Mouse (Mus musculus): ENCODE data around the gene Slc7a14. TPM values are rescaled to one million over a fixed set of nuclear protein-coding genes. Genes with fewer than 3 reads are reported as not detected.

The Slc7a14 gene
- polyA plus RNA-seq, 1 experiment from 2014 or later = 0.40 TPM

DNA sequence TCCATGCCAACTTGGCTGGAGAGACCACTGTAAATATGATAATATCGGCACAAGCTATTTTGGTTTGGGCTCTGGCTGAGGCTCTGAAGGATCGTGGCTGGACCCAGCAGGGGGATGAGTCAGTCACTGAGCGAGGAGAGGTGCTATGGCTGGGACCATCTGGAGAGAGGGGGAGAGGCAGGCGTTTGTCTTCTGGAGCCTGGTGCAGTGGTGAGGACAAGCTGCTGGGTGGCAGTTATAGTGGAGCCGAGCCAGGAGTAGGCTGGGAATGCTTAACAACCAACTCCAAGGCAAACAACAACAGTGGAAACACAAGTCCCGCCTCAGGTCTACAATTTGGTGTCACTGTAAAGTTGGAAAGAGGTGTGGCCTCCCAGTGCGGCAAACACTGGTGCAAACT lies 55.8 kb downstream of the Slc7a14 start:
- Histone ChIP-seq H3K9me3 (ENCODE audit: control insufficient read depth, low read length) (no peaks in the 10 kb centered on the region), H3K36me3 (ENCODE audit: control insufficient read depth, insufficient read depth, low read length) (no peaks in the 10 kb centered on the region), H3K27me3 (ENCODE audit: control insufficient read depth, insufficient read depth, low read length) (no peaks in the 10 kb centered on the region), H3K4me1 (replicated peaks; ENCODE audit: control insufficient read depth, insufficient read depth, low read length) (no peaks in the 10 kb centered on the region), H3K9ac (ENCODE audit: low read length) (no peak overlapping the region), H3K27ac (ENCODE audit: low read depth, low read length) (no peak overlapping the region), H3K4me2 (ENCODE audit: low read depth, low read length, severe bottlenecking) (no peak overlapping the region), H3K4me3 (ENCODE audit: low read depth, low read length) (no peak overlapping the region)
- WGBS = 87% methylated on average over 7 of the region's 7 CpGs
- ATAC-seq (replicated peaks; ENCODE audit: low FRiP score) (no peak), DNase-seq (ENCODE audit: low spot score) (no peak)

DNA sequence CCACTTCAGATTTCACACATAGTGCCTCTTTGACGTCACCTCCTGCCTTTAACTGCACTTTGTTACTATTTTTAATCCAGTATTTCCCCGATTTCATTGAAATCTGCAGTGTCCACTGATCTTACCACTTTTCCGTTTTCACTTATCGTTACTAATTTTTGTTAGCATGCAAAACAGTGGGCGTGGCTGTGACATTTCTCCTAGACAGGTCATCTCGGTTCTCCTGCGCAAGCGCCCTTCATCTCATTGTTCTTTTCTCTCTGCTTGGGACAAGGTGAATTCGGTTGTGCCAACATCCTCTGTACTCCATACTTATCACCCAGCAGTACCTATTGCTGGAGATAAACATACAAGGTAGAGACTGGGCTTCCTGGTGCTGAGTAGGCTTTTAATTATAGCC lies 56.3 kb downstream of the Slc7a14 start:
- Histone ChIP-seq H3K9ac (ENCODE audit: low read length) (no peak overlapping the region), H3K4me2 (ENCODE audit: low read depth, low read length, severe bottlenecking) (no peak overlapping the region), H3K36me3 (ENCODE audit: control insufficient read depth, insufficient read depth, low read length) (no peaks in the 10 kb centered on the region), H3K27me3 (ENCODE audit: control insufficient read depth, insufficient read depth, low read length) (no peaks in the 10 kb centered on the region), H3K4me1 (replicated peaks; ENCODE audit: control insufficient read depth, insufficient read depth, low read length) (no peaks in the 10 kb centered on the region), H3K9me3 (ENCODE audit: control insufficient read depth, low read length) (no peaks in the 10 kb centered on the region), H3K4me3 (ENCODE audit: low read depth, low read length) (no peak overlapping the region), H3K27ac (ENCODE audit: low read depth, low read length) (no peak overlapping the region)
- DNase-seq (ENCODE audit: low spot score) = no peak
- no peak for ATAC-seq (replicated peaks; ENCODE audit: low FRiP score)
- WGBS = 92% methylated on average over 9 of the region's 9 CpGs

DNA sequence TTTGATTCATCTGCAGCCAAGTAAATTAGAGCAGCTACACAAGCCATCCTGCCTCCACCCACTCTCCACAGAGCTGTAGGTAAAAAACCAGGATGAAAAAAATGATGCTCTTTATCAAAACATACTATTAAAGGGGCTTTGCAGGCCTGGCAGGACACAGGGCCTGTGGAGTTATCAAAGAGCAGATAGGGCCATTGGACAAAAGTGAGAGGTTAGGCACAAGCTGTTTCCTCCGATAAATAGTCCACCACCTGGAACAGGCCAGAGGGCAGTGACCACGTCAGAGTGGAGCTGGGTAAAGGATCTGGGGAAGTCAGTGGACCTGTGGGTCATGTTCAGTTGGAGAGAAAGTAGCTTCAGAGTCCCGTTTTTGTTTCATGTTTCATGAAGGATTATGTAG lies 57.6 kb downstream of the Slc7a14 start:
- Histone ChIP-seq H3K27me3 (ENCODE audit: control insufficient read depth, insufficient read depth, low read length) (no peaks in the 10 kb centered on the region), H3K4me2 (ENCODE audit: low read depth, low read length, severe bottlenecking) (no peak overlapping the region), H3K4me1 (replicated peaks; ENCODE audit: control insufficient read depth, insufficient read depth, low read length) (no peaks in the 10 kb centered on the region), H3K36me3 (ENCODE audit: control insufficient read depth, insufficient read depth, low read length) (no peaks in the 10 kb centered on the region), H3K27ac (ENCODE audit: low read depth, low read length) (no peak overlapping the region), H3K9ac (ENCODE audit: low read length) (no peak overlapping the region), H3K9me3 (ENCODE audit: control insufficient read depth, low read length) (no peaks in the 10 kb centered on the region), H3K4me3 (ENCODE audit: low read depth, low read length) (no peak overlapping the region)
- DNase-seq (ENCODE audit: low spot score) (peak; percentile 33), ATAC-seq (replicated peaks; ENCODE audit: low FRiP score) (no peak)
- WGBS = 77% methylated on average over 3 of the region's 3 CpGs

DNA sequence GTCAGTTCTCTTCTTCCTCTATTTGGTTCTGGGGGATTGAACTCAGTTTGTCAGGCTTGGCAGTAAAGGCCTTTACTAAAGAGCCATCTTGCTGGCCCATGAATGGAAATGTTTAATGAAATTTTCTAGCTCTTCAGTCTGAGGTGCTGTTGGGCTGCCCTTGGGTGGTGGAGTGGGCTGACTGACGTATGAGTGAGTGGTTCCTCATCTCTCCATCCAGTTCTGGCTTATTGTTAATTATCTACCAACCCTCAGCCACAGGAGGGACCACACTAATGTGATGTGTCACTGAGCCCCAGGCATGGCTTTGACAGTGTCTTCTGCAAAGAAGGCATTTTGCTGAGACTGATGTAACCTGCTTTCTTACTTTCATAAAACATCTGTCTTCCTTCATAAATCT lies 66.7 kb downstream of the Slc7a14 start:
- no peak for DNase-seq (ENCODE audit: low spot score)
- ATAC-seq (replicated peaks; ENCODE audit: low FRiP score) = no peak
- H3K27ac ChIP-seq (ENCODE audit: low read depth, low read length) = no peak overlapping the region
- no peaks in the 10 kb centered on the region for H3K9me3 ChIP-seq (ENCODE audit: control insufficient read depth, low read length)
- H3K4me3 ChIP-seq (ENCODE audit: low read depth, low read length) = no peak overlapping the region
- WGBS = 65% methylated on average over 1 of the region's 1 CpGs
- H3K27me3 ChIP-seq (ENCODE audit: control insufficient read depth, insufficient read depth, low read length) = no peaks in the 10 kb centered on the region
- no peak overlapping the region for H3K9ac ChIP-seq (ENCODE audit: low read length)
- no peak overlapping the region for H3K4me2 ChIP-seq (ENCODE audit: low read depth, low read length, severe bottlenecking)
- no peaks in the 10 kb centered on the region for H3K36me3 ChIP-seq (ENCODE audit: control insufficient read depth, insufficient read depth, low read length)
- no peaks in the 10 kb centered on the region for H3K4me1 ChIP-seq (replicated peaks; ENCODE audit: control insufficient read depth, insufficient read depth, low read length)

DNA sequence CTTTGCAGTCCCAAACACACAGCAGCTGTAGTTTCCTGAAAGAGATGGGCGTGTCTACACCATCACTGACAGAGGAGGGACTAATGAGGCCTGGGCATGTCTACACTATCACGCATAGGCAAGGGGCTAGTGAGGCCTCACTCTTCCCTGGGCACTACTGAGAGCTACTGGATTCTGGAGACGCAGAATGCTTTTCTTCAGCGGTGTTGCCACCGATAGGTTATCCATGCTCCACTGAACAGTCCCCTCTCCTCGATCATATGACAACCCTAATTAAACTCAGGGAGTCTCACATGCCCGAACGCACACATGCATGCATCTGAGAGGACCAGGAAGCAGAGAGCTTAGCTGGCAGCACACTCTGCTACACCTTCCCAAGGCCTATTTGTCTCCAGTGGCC lies 69.3 kb downstream of the Slc7a14 start:
- no peaks in the 10 kb centered on the region for H3K36me3 ChIP-seq (ENCODE audit: control insufficient read depth, insufficient read depth, low read length)
- H3K4me3 ChIP-seq (ENCODE audit: low read depth, low read length) = no peak overlapping the region
- no peaks in the 10 kb centered on the region for H3K9me3 ChIP-seq (ENCODE audit: control insufficient read depth, low read length)
- 86% methylated on average over 8 of the region's 8 CpGs for WGBS
- no peaks in the 10 kb centered on the region for H3K4me1 ChIP-seq (replicated peaks; ENCODE audit: control insufficient read depth, insufficient read depth, low read length)
- no peak overlapping the region for H3K9ac ChIP-seq (ENCODE audit: low read length)
- peak; percentile 38 for DNase-seq (ENCODE audit: low spot score)
- H3K27ac ChIP-seq (ENCODE audit: low read depth, low read length) = no peak overlapping the region
- ATAC-seq (replicated peaks; ENCODE audit: low FRiP score) = no peak
- no peaks in the 10 kb centered on the region for H3K27me3 ChIP-seq (ENCODE audit: control insufficient read depth, insufficient read depth, low read length)
- H3K4me2 ChIP-seq (ENCODE audit: low read depth, low read length, severe bottlenecking) = no peak overlapping the region

DNA sequence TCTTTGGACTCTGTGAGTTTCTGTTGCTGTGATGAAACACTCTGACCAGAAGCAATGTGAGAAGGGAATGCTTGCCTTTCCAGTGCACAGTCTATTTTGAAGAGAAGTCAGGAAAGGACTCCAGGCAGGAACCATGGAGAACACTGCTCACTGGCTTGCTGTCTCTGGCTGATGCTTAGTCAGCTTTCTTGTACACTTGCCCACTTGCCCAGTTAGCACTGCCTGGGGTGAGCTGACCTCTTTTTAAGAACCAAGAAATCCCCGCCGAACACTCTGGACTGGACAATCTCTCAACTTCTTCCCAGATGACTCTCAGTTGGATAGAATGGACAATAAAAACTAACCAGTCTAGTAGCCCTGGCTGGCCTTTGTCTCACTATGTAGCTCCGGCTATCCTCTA lies 70.5 kb downstream of the Slc7a14 start:
- Histone ChIP-seq H3K27me3 (ENCODE audit: control insufficient read depth, insufficient read depth, low read length) (no peaks in the 10 kb centered on the region), H3K9me3 (ENCODE audit: control insufficient read depth, low read length) (no peaks in the 10 kb centered on the region), H3K4me3 (ENCODE audit: low read depth, low read length) (no peak overlapping the region), H3K4me2 (ENCODE audit: low read depth, low read length, severe bottlenecking) (no peak overlapping the region), H3K36me3 (ENCODE audit: control insufficient read depth, insufficient read depth, low read length) (no peaks in the 10 kb centered on the region), H3K4me1 (replicated peaks; ENCODE audit: control insufficient read depth, insufficient read depth, low read length) (no peaks in the 10 kb centered on the region), H3K27ac (ENCODE audit: low read depth, low read length) (no peak overlapping the region), H3K9ac (ENCODE audit: low read length) (no peak overlapping the region)
- no peak for ATAC-seq (replicated peaks; ENCODE audit: low FRiP score)
- peak; percentile 20 for DNase-seq (ENCODE audit: low spot score)
- 88% methylated on average over 3 of the region's 3 CpGs for WGBS

DNA sequence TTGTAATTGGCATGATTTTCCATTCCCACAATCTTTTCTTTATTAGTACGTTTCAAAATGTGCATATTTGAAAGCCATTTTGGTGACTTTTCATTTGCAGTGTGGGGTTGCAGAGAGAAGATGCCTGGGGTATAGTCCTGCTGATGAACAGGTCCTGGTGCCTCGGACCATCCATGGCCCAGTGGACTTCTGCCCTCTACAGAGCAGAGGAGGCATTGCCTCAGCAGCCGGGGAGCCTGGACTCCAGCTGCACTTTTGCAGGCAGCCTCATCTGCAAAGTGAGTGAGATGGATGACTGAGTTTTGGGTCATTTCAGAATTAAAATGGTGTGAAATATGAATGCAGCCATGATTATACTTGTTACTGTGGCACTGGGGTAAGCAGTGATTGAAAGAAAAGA lies 72.2 kb downstream of the Slc7a14 start:
- Histone ChIP-seq H3K27ac (ENCODE audit: low read depth, low read length) (no peak overlapping the region), H3K9me3 (ENCODE audit: control insufficient read depth, low read length) (no peaks in the 10 kb centered on the region), H3K27me3 (ENCODE audit: control insufficient read depth, insufficient read depth, low read length) (no peaks in the 10 kb centered on the region), H3K9ac (ENCODE audit: low read length) (no peak overlapping the region), H3K4me1 (replicated peaks; ENCODE audit: control insufficient read depth, insufficient read depth, low read length) (no peaks in the 10 kb centered on the region; the same call in 1 of the 2 replicates), H3K4me3 (ENCODE audit: low read depth, low read length) (no peak overlapping the region), H3K4me2 (ENCODE audit: low read depth, low read length, severe bottlenecking) (no peak overlapping the region), H3K36me3 (ENCODE audit: control insufficient read depth, insufficient read depth, low read length) (no peaks in the 10 kb centered on the region)
- DNase-seq (ENCODE audit: low spot score) (no peak), ATAC-seq (replicated peaks; ENCODE audit: low FRiP score) (no peak)
- WGBS = 34% methylated on average over 3 of the region's 3 CpGs

DNA sequence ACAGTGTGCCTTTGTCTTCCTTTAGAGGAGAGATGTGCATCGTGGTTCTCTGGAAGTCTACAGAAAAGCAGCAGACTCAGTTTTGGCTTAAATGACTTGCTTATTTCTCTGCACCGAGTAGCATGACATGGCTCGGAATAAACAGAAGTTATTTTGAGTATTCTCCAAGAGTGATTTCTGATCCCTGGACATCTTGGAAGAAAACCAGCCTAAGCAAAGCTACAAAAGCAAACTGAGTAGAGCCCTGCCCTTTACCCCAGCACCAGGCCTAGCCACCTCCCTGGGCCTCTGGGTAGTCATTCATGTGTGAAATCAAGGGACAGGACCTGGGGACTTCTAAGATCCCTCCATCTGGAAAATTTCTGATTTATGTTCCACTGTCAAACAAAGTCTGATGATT lies 74.0 kb downstream of the Slc7a14 start:
- DNase-seq (ENCODE audit: low spot score) (no peak), ATAC-seq (replicated peaks; ENCODE audit: low FRiP score) (no peak)

DNA sequence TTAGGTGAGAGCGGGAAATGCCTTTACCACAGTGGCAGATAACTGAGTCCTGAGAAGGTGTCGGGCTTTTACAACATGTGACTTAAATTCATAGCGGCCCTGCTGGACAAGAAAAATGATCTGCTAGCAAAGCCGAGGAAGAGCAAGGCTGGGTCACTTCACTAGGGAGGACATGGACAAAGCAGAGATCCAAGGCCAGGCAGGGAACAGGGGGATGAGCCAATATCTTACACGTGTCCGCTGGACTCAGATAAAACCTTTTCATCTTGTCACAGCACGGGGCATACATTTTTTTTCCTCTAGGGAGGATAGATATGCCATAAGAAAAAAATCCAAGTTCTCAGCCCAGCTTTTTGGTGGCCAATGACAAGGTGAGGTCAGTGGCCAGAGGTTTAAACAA lies 75.8 kb downstream of the Slc7a14 start:
- no peak for ATAC-seq (replicated peaks; ENCODE audit: low FRiP score)
- Histone ChIP-seq H3K4me3 (ENCODE audit: low read depth, low read length) (no peak overlapping the region), H3K9me3 (ENCODE audit: control insufficient read depth, low read length) (no peaks in the 10 kb centered on the region), H3K27me3 (ENCODE audit: control insufficient read depth, insufficient read depth, low read length) (no peaks in the 10 kb centered on the region), H3K4me2 (ENCODE audit: low read depth, low read length, severe bottlenecking) (no peak overlapping the region), H3K36me3 (ENCODE audit: control insufficient read depth, insufficient read depth, low read length) (no peaks in the 10 kb centered on the region), H3K4me1 (replicated peaks; ENCODE audit: control insufficient read depth, insufficient read depth, low read length) (no peaks in the 10 kb centered on the region; the same call in 1 of the 2 replicates), H3K27ac (ENCODE audit: low read depth, low read length) (no peak overlapping the region), H3K9ac (ENCODE audit: low read length) (no peak overlapping the region)
- WGBS = 87% methylated on average over 7 of the region's 7 CpGs
- DNase-seq (ENCODE audit: low spot score) = no peak

More for the DNA sequence above, 74.0 kb downstream of the Slc7a14 start:
- H3K9me3 ChIP-seq (ENCODE audit: control insufficient read depth, low read length) = no peaks in the 10 kb centered on the region
- H3K9ac ChIP-seq (ENCODE audit: low read length) = no peak overlapping the region
- H3K36me3 ChIP-seq (ENCODE audit: control insufficient read depth, insufficient read depth, low read length) = no peaks in the 10 kb centered on the region
- H3K27ac ChIP-seq (ENCODE audit: low read depth, low read length) = no peak overlapping the region
- no peak overlapping the region for H3K4me3 ChIP-seq (ENCODE audit: low read depth, low read length)
- H3K27me3 ChIP-seq (ENCODE audit: control insufficient read depth, insufficient read depth, low read length) = no peaks in the 10 kb centered on the region
- 89% methylated on average over 3 of the region's 3 CpGs for WGBS
- no peaks in the 10 kb centered on the region; the same call in 1 of the 2 replicates for H3K4me1 ChIP-seq (replicated peaks; ENCODE audit: control insufficient read depth, insufficient read depth, low read length)
- no peak overlapping the region for H3K4me2 ChIP-seq (ENCODE audit: low read depth, low read length, severe bottlenecking)
